Comparison of ENCODE assay signal across 17 mouse cellular contexts in genomic region chr6:66894999-66895398, GRCm38 (mm10).
"Had no signal": no experiment of that assay in that cellular context is flagged by ENCODE, and none has a peak within 500 bp of the region (broad histone marks: within the 10 kb centered on the region; RNA-seq: fewer than 3 reads in every experiment).

No protein-coding gene starts in this region.

- H3K27ac ChIP-seq: layer of hippocampus, adult 2 months; left cerebral cortex, adult 2 months; limb, embryonic 12.5 days; liver, embryonic 13.5 days; lung, embryonic 15.5 days; macrophage; midbrain, embryonic 10.5 days had no signal

- H3K27me3 ChIP-seq: limb, embryonic 12.5 days; lung, embryonic 15.5 days had no signal

- H3K9ac ChIP-seq: limb, embryonic 12.5 days; liver, embryonic 13.5 days; liver, postnatal 0 days; lung, embryonic 15.5 days had no signal

- H3K36me3 ChIP-seq: limb, embryonic 12.5 days; liver, embryonic 13.5 days; lung, embryonic 15.5 days; midbrain, embryonic 10.5 days had no signal

- ATAC-seq: liver, postnatal 0 days had no signal

- H3K4me2 ChIP-seq: limb, embryonic 12.5 days had no signal

- H3K4me3 ChIP-seq: layer of hippocampus, adult 2 months; left cerebral cortex, adult 2 months; limb, embryonic 12.5 days; liver, embryonic 13.5 days; midbrain, embryonic 10.5 days had no signal

- H3K9me3 ChIP-seq: limb, embryonic 12.5 days; liver, embryonic 13.5 days; lung, embryonic 15.5 days; midbrain, embryonic 10.5 days had no signal

- DNase-seq: kidney, adult 18-20 months; kidney, postnatal 10 days; kidney, postnatal 4 days; liver; liver, embryonic 13.5 days; liver, postnatal 0 days; lung, postnatal 14 days; right cerebral cortex, adult 18-20 months; right cerebral cortex, postnatal 25 days; thymus, adult 18-20 months; thymus, postnatal 14 days had no signal
